Mouse (Mus musculus) CH12.LX (cell line): ENCODE measurements around the gene Csmd2.

Experiments used
- CTCF ChIP-seq, 2 experiments: IDR thresholded peaks in 1 of 2; conservative IDR thresholded peaks in 1 of 2; 2 replicates each; pipeline ENCODE4 v1.5.1; 2011 to 2012; ENCODE audit warnings: low read depth in 2 of 2, low read length in 2 of 2, improper control_type of control experiment in 1 of 2, inconsistent platforms in 1 of 2, mild to moderate bottlenecking in 1 of 2, moderate library complexity in 1 of 2
- E2F4 ChIP-seq: IDR thresholded peaks from 2 replicates; pipeline ENCODE4 v1.6.1; 2011; ENCODE audit warnings: low read depth, low read length, improper control_type of control experiment; ENCODE audit not compliant: insufficient replicate concordance
- RCOR1 ChIP-seq: conservative IDR thresholded peaks from 2 replicates; pipeline ENCODE4 v1.6.1; 2012; ENCODE audit warnings: low read depth, mild to moderate bottlenecking, inconsistent platforms, low read length, improper control_type of control experiment

DNA sequence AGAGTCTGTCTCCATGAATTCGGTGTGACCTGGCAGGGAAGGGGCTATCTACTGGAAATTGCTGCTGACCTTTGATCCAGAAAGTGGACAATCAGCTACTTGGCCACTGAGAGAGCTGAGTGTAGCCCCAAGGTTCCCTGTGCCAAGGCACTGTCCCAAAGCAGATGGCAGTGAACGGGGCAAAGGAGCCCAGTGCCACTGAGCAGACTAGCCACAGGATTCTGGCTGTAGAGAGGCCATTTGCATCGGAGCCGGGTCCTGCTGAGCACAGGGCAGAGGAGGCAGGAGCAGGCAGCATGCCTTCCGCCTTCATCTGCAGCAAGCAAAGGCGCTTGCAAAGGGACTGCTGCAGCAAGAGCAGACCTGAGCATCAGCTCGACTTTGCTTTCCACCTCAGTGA, 18.6 kb upstream of the Csmd2 start:
- TF ChIP-seq CTCF (conservative IDR thresholded peaks at IDR 0.05 in 1 of 2, IDR thresholded peaks at IDR 0.05 in 1 of 2; ENCODE audit: low read depth in 2 of 2, low read length in 2 of 2) (no peak), RCOR1 (no peak), E2F4 (no peak)
